Mouse (Mus musculus): Measurements from ENCODE around the gene Tnfsf11. TPM values are rescaled to one million over a fixed set of nuclear protein-coding genes. Genes with fewer than 3 reads are reported as not detected.

Tnfsf11 gene
- polyA plus RNA-seq, 1 experiment from 2014 or later = 0.27 TPM

GRCm38 (mm10) chr14:78274851-78275250 is 33.0 kb downstream of the Tnfsf11 start:
- Histone ChIP-seq H3K27me3 (ENCODE audit: control insufficient read depth, insufficient read depth, low read length) (no peaks in the 10 kb centered on the region), H3K4me3 (ENCODE audit: low read depth, low read length) (no peak overlapping the region), H3K4me1 (ENCODE audit: control insufficient read depth, insufficient read depth, low read length) (0 out of 2 replicates have a peak, but pooled peaks cover 3% of the 10 kb centered on the region), H3K27ac (ENCODE audit: low read depth, low read length) (no peak overlapping the region), H3K9ac (ENCODE audit: low read length) (no peak overlapping the region), H3K4me2 (ENCODE audit: low read depth) (no peak overlapping the region), H3K36me3 (ENCODE audit: control insufficient read depth, insufficient read depth, low read length) (no peaks in the 10 kb centered on the region), H3K9me3 (ENCODE audit: control insufficient read depth, low read length) (no peaks in the 10 kb centered on the region)
- 90% methylated on average over 5 of the region's 5 CpGs for WGBS
- DNase-seq (ENCODE audit: low spot score) = no peak
- ATAC-seq (ENCODE audit: insufficient read depth, low FRiP score, low TSS enrichment) = no peak

- WGBS = 89% methylated on average over 9 of the region's 9 CpGs
- no peak overlapping the region for H3K9ac ChIP-seq (ENCODE audit: low read length)
- H3K4me2 ChIP-seq (ENCODE audit: low read depth) = no peak overlapping the region
These were observed 33.7 kb downstream of the Tnfsf11 start for GRCm38 (mm10) chr14:78274146-78274545.

GRCm38 (mm10) chr14:78273571-78273970 is 34.3 kb downstream of the Tnfsf11 start:
- H3K4me2 ChIP-seq (ENCODE audit: low read depth) = no peak overlapping the region
- 73% methylated on average over 7 of the region's 7 CpGs for WGBS

More at GRCm38 (mm10) chr14:78274146-78274545, 33.7 kb downstream of the Tnfsf11 start:
- no peak for ATAC-seq (ENCODE audit: insufficient read depth, low FRiP score, low TSS enrichment)
- H3K27ac ChIP-seq (ENCODE audit: low read depth, low read length) = no peak overlapping the region
- no peaks in the 10 kb centered on the region for H3K9me3 ChIP-seq (ENCODE audit: control insufficient read depth, low read length)
- no peaks in the 10 kb centered on the region for H3K36me3 ChIP-seq (ENCODE audit: control insufficient read depth, insufficient read depth, low read length)
- no peak for DNase-seq (ENCODE audit: low spot score)
- no peaks in the 10 kb centered on the region for H3K27me3 ChIP-seq (ENCODE audit: control insufficient read depth, insufficient read depth, low read length)
- 0 out of 2 replicates have a peak, but pooled peaks cover 3% of the 10 kb centered on the region for H3K4me1 ChIP-seq (ENCODE audit: control insufficient read depth, insufficient read depth, low read length)
- no peak overlapping the region for H3K4me3 ChIP-seq (ENCODE audit: low read depth, low read length)

GRCm38 (mm10) chr14:78264876-78265275 is 43.0 kb downstream of the Tnfsf11 start:
- Histone ChIP-seq H3K9me3 (ENCODE audit: control insufficient read depth, low read length) (no peaks in the 10 kb centered on the region), H3K9ac (ENCODE audit: low read length) (no peak overlapping the region), H3K27ac (ENCODE audit: low read depth, low read length) (no peak overlapping the region), H3K4me1 (ENCODE audit: control insufficient read depth, insufficient read depth, low read length) (no peaks in the 10 kb centered on the region), H3K4me2 (ENCODE audit: low read depth) (no peak overlapping the region), H3K36me3 (ENCODE audit: control insufficient read depth, insufficient read depth, low read length) (no peaks in the 10 kb centered on the region), H3K27me3 (ENCODE audit: control insufficient read depth, insufficient read depth, low read length) (no peaks in the 10 kb centered on the region), H3K4me3 (ENCODE audit: low read depth, low read length) (no peak overlapping the region)
- DNase-seq (ENCODE audit: low spot score) (no peak), ATAC-seq (ENCODE audit: insufficient read depth, low FRiP score, low TSS enrichment) (no peak)
- 92% methylated on average over 6 of the region's 6 CpGs for WGBS

More at GRCm38 (mm10) chr14:78273571-78273970, 34.3 kb downstream of the Tnfsf11 start:
- no peaks in the 10 kb centered on the region for H3K36me3 ChIP-seq (ENCODE audit: control insufficient read depth, insufficient read depth, low read length)
- H3K27ac ChIP-seq (ENCODE audit: low read depth, low read length) = no peak overlapping the region
- H3K9ac ChIP-seq (ENCODE audit: low read length) = no peak overlapping the region
- H3K4me1 ChIP-seq (ENCODE audit: control insufficient read depth, insufficient read depth, low read length) = 0 out of 2 replicates have a peak, but pooled peaks cover 3% of the 10 kb centered on the region
- no peak for ATAC-seq (ENCODE audit: insufficient read depth, low FRiP score, low TSS enrichment)
- H3K27me3 ChIP-seq (ENCODE audit: control insufficient read depth, insufficient read depth, low read length) = no peaks in the 10 kb centered on the region
- H3K4me3 ChIP-seq (ENCODE audit: low read depth, low read length) = no peak overlapping the region
- peak; percentile 36 for DNase-seq (ENCODE audit: low spot score)
- H3K9me3 ChIP-seq (ENCODE audit: control insufficient read depth, low read length) = no peaks in the 10 kb centered on the region

GRCm38 (mm10) chr14:78262596-78262995 is 45.2 kb downstream of the Tnfsf11 start:
- no peak overlapping the region for H3K4me3 ChIP-seq (ENCODE audit: low read depth, low read length)
- H3K36me3 ChIP-seq (ENCODE audit: control insufficient read depth, insufficient read depth, low read length) = no peaks in the 10 kb centered on the region
- no peak overlapping the region for H3K27ac ChIP-seq (ENCODE audit: low read depth, low read length)
- ATAC-seq (ENCODE audit: insufficient read depth, low FRiP score, low TSS enrichment) = no peak
- H3K9me3 ChIP-seq (ENCODE audit: control insufficient read depth, low read length) = no peaks in the 10 kb centered on the region
- no peaks in the 10 kb centered on the region for H3K4me1 ChIP-seq (ENCODE audit: control insufficient read depth, insufficient read depth, low read length)
- DNase-seq (ENCODE audit: low spot score) = no peak
- 90% methylated on average over 7 of the region's 7 CpGs for WGBS
- H3K9ac ChIP-seq (ENCODE audit: low read length) = no peak overlapping the region
- H3K4me2 ChIP-seq (ENCODE audit: low read depth) = no peak overlapping the region
- no peaks in the 10 kb centered on the region for H3K27me3 ChIP-seq (ENCODE audit: control insufficient read depth, insufficient read depth, low read length)

- H3K9ac ChIP-seq (ENCODE audit: low read length) = no peak overlapping the region
- H3K36me3 ChIP-seq (ENCODE audit: control insufficient read depth, insufficient read depth, low read length) = no peaks in the 10 kb centered on the region
- WGBS = 69% methylated on average over 7 of the region's 7 CpGs
- H3K27ac ChIP-seq (ENCODE audit: low read depth, low read length) = no peak overlapping the region
- no peak overlapping the region for H3K4me3 ChIP-seq (ENCODE audit: low read depth, low read length)
- no peaks in the 10 kb centered on the region for H3K27me3 ChIP-seq (ENCODE audit: control insufficient read depth, insufficient read depth, low read length)
- DNase-seq (ENCODE audit: low spot score) (no peak), ATAC-seq (ENCODE audit: insufficient read depth, low FRiP score, low TSS enrichment) (no peak)
- no peaks in the 10 kb centered on the region for H3K4me1 ChIP-seq (ENCODE audit: control insufficient read depth, insufficient read depth, low read length)
- H3K9me3 ChIP-seq (ENCODE audit: control insufficient read depth, low read length) = no peaks in the 10 kb centered on the region
- H3K4me2 ChIP-seq (ENCODE audit: low read depth) = no peak overlapping the region
These were observed 46.6 kb downstream of the Tnfsf11 start for GRCm38 (mm10) chr14:78261246-78261645.

- no peak overlapping the region for H3K4me3 ChIP-seq (ENCODE audit: low read depth, low read length)
- 87% methylated on average over 7 of the region's 7 CpGs for WGBS
- DNase-seq (ENCODE audit: low spot score) (no peak), ATAC-seq (ENCODE audit: insufficient read depth, low FRiP score, low TSS enrichment) (no peak)
- no peak overlapping the region for H3K27ac ChIP-seq (ENCODE audit: low read depth, low read length)
- H3K9me3 ChIP-seq (ENCODE audit: control insufficient read depth, low read length) = no peaks in the 10 kb centered on the region
- no peak overlapping the region for H3K4me2 ChIP-seq (ENCODE audit: low read depth)
- H3K36me3 ChIP-seq (ENCODE audit: control insufficient read depth, insufficient read depth, low read length) = no peaks in the 10 kb centered on the region
- H3K27me3 ChIP-seq (ENCODE audit: control insufficient read depth, insufficient read depth, low read length) = no peaks in the 10 kb centered on the region
- H3K4me1 ChIP-seq (ENCODE audit: control insufficient read depth, insufficient read depth, low read length) = no peaks in the 10 kb centered on the region
- no peak overlapping the region for H3K9ac ChIP-seq (ENCODE audit: low read length)
These were observed 53.8 kb downstream of the Tnfsf11 start for GRCm38 (mm10) chr14:78254017-78254416.

- no peak for ATAC-seq (ENCODE audit: insufficient read depth, low FRiP score, low TSS enrichment)
- H3K36me3 ChIP-seq (ENCODE audit: control insufficient read depth, insufficient read depth, low read length) = no peaks in the 10 kb centered on the region
- H3K27ac ChIP-seq (ENCODE audit: low read depth, low read length) = no peak overlapping the region
- no peaks in the 10 kb centered on the region for H3K27me3 ChIP-seq (ENCODE audit: control insufficient read depth, insufficient read depth, low read length)
- H3K4me2 ChIP-seq (ENCODE audit: low read depth) = no peak overlapping the region
- no peak overlapping the region for H3K9ac ChIP-seq (ENCODE audit: low read length)
- H3K9me3 ChIP-seq (ENCODE audit: control insufficient read depth, low read length) = no peaks in the 10 kb centered on the region
- 80% methylated on average over 5 of the region's 5 CpGs for WGBS
- no peaks in the 10 kb centered on the region for H3K4me1 ChIP-seq (ENCODE audit: control insufficient read depth, insufficient read depth, low read length)
- H3K4me3 ChIP-seq (ENCODE audit: low read depth, low read length) = no peak overlapping the region
- DNase-seq (ENCODE audit: low spot score) = no peak
These were observed 61.2 kb downstream of the Tnfsf11 start for GRCm38 (mm10) chr14:78246601-78247000.

GRCm38 (mm10) chr14:78244811-78245210 is 63.0 kb downstream of the Tnfsf11 start:
- ATAC-seq (ENCODE audit: insufficient read depth, low FRiP score, low TSS enrichment) = no peak
- Histone ChIP-seq H3K36me3 (ENCODE audit: control insufficient read depth, insufficient read depth, low read length) (no peaks in the 10 kb centered on the region), H3K4me1 (ENCODE audit: control insufficient read depth, insufficient read depth, low read length) (no peaks in the 10 kb centered on the region), H3K9ac (ENCODE audit: low read length) (no peak overlapping the region), H3K4me2 (ENCODE audit: low read depth) (no peak overlapping the region), H3K27ac (ENCODE audit: low read depth, low read length) (no peak overlapping the region), H3K9me3 (ENCODE audit: control insufficient read depth, low read length) (no peaks in the 10 kb centered on the region), H3K4me3 (ENCODE audit: low read depth, low read length) (no peak overlapping the region), H3K27me3 (ENCODE audit: control insufficient read depth, insufficient read depth, low read length) (no peaks in the 10 kb centered on the region)
- DNase-seq (ENCODE audit: low spot score) = no peak
- WGBS = 74% methylated on average over 4 of the region's 4 CpGs
